Mouse (Mus musculus) thymus, postnatal 14 days (tissue): ENCODE data around the gene Tmem69.

Experiments
- DNase-seq: peaks from one replicate; pipeline ENCODE4 v3.0.0; 2021

The Tmem69 gene

GRCm38 (mm10) chr4:116555413-116556300 is at the start of gene Tmem69:
TSS of gene Tmem69 (minus strand) at chr4:116555936.
- DNase-seq: peak; percentile 80

DNA sequence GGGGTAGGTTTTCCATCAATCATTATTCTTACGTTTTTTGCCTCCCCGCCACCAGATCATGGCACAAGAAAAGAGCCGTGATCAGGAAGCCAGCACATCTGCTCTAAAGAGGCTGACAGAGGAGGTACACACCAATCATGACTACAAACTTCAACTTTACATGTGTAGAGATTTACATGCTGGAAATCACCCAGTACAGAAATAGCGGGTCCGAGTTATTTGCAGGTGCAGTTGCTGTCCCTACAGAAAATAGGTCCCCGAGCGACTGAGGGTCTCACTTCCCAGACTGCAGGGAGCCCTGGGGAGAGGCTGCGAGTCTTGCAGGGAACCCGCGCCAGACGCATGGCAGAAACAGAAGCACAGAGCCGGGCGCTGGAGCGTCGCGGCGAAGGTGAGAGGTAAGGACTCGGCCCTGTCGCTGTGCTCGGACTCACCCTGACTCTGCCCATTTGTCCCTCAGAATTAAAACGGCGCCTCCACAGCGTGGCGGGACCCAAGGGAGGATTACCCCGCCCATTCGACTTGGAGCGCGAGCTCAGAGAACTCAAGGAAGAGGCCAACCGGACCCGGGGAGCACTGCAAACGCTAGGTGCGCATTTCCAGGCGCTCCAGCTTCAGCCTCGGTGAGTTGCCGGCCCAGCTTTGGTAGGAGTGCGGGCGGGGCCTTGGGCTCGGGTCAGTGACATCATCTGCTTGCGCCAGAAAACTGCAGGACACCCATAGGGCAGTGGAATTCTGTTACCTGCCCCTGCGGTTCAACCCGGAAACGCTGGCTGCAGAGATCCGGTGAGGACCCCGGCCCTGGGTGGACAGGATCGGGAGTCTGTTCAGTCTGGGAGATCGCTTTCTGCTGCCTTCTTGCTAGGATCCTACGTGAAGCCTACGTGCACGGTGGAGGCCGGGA is 41.5 kb upstream of the Tmem69 start:
- DNase-seq: peak; percentile 56

DNA sequence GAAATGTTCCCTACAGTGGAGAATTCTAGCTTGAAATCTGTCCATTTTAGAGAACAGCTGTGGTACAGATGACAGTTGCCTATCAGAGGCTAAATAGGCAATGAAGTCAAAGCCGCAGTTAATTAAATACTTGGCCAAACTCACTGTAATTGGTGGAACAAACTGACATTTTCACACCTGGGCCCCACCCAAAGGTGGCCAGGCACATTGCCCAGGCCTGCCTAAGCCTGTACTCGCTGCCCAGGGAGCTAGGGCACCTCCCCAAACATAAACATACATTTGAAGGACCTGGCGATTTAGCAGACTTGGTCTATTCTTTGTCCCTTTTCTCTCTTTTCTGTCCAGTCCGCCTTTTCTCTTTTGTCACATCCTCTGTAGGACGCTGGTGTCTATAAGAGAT is 40.6 kb upstream of the Tmem69 start, which contains the start of gene Ccdc17:
TSS of gene Ccdc17 (plus strand) at position 276 of the 400 bp plus-strand sequence.
- no peak for DNase-seq

GRCm38 (mm10) chr4:116595793-116596192 is 40.1 kb upstream of the Tmem69 start:
- no peak for DNase-seq

GRCm38 (mm10) chr4:116558151-116558882 is 2.6 kb upstream of the Tmem69 start:
- DNase-seq: no peak

- DNase-seq: peak; percentile 99
These were observed 1.8 kb upstream of the Tmem69 start, which contains the start of gene Gpbp1l1 for GRCm38 (mm10) chr4:116557306-116558121. TSS of gene Gpbp1l1 (plus strand) at chr4:116557658.

- peak; percentile 95 for DNase-seq
These were observed 997 bp upstream of the Tmem69 start for GRCm38 (mm10) chr4:116556561-116557305.

DNA sequence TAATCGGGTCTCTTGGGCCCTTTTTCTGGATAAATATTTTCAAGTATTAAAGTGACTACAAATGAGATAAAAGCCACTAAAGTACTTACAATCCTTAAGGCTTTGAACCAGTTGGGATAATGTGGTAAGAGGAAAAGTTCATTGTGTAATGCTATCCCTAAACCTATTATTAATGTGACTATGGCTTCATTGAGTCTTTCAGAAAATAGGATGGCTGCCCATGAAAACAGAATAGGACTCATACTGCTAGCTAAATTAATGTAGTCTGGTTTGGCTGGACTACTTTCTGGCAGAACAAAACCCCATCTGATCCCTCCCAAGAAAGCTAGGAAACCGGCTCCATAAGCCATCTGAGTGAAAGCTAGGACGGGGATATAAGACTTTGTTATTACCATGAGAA is 2.7 kb downstream of the Tmem69 start:
- DNase-seq: no peak

- DNase-seq: no peak
These were observed 5.3 kb downstream of the Tmem69 start for GRCm38 (mm10) chr4:116550432-116550831.

DNA sequence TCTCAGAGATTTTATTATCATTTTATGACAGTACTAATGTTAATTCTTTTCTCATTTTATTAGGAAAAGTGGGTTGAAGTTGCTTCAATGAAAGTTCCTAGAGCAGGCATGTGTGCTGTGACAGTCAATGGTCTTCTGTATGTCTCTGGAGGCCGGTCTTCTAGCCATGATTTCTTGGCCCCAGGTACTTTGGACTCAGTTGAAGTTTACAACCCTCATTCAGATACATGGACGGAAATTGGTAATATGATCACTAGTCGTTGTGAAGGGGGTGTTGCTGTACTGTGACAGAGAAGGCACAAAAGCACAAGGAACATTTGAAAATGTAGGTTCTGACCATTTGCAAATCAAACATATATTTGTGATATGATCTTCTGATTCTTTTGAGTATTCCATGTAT is 18.0 kb downstream of the Tmem69 start:
- no peak for DNase-seq

DNA sequence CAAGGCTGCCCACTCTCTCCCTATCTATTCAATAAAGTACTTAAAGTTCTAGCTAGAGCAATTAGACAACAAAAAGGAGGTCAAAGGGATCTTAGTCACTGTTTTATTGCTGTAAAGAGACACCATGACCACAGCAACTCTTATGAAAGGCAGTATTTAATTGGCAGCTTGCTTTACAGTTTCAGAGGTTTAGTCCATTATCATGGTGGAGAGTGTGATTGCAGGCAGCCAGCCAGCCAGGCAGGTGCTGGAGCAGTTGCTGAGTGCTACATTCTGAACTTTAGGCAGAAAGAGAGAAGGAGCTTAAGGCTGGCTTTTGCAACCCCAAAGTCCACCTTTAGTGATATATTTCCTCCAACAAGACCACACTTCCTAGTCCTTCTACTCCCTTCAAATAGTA is 19.4 kb downstream of the Tmem69 start:
- DNase-seq: no peak

DNA sequence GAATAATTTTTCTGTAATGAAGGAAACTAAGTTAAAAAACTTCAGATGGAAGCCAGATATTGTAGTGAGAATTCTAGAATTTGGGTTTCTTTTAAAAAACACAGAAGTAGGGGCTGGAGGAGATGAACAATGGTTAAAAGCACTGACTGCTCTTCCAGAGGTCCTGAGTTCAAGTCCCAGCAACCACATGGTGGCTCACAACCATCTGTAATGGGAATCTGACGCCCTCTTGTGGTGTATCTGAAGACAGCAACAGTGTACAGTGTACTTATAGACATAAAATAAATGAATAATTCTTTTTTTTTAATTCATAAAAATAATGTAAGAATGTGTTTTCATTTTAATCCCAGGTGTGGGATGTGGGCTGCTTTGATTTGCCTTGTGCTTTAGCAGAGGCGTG is 24.6 kb downstream of the Tmem69 start:
- no peak for DNase-seq

DNA sequence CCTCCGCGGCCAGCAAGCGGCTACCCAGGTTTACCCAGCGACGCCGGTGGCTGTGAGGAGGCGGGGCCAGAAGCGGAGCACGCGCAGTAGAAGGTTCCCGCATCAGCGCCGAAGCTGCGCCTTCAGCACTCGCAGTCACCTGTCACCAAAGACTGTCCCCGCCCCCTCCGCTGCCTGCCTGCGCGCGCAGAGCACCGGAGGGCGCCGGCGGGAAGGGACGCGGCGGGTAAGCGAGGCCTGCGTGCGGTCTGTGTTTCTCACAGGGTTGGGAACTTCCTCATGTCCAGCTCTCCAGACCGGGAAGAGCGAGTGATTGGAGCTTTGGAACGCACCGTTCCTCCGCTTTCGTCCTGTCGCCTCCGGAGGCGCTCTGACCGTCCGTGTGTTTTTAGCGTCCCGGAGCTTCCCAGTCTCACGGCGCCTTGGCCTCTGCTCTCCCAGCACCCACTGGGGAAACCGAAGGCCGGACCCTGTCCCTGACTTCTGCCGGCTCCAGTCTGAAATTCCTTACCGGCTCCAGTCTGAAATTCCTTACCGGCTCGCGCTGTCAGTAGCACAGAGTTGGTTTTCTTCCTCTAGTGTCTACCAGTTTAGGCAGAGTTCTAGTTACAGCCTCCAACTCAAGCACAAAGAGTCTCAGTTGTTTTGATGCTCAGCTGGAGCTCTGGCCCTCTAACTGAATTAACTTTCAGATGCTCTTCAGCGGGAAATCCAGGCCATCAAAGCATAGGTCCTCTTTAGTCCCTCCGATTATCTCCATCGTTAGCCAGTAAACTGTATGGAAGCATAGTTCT is 48.1 kb downstream of the Tmem69 start, which contains the start of gene Ipp:
TSS of gene Ipp (plus strand) at position 125 of the 794 bp plus-strand sequence.
- peak; percentile 98 for DNase-seq

DNA sequence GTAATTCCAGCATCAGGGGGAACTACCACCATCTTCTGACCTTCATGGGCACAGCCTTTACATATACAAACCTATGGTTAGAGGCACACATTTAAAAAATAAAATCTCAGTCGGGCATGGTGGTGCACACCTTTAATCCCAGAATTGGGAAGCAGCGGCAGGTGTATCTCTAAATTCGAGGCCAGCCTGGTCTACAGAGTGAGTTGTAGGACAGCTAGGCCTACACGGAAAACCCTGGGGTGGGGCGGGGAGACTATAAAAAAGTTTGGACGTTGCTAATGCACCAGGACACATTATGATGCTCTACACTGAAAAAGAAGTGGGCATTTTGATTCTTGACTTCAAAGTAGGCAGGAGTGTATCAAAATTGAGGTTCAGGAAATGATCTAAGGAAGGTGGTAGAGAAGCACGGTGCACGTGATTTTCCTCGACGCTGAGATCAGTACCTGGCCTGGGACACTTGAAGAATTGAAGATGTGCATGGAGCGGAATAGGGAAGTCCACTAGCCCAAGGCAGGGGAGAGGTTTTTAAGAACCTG is 48.8 kb downstream of the Tmem69 start:
- peak; percentile 42 for DNase-seq
